Mouse (Mus musculus): Measurements from ENCODE around the gene Mrc2. TPM values are rescaled to one million over a fixed set of nuclear protein-coding genes. Genes with fewer than 3 reads are reported as not detected.

Mrc2 gene
- total RNA-seq (2021) = 10 to 100 TPM; 15.2 to 18.3 TPM
- long read RNA-seq, experiment 1, full-length matches to known transcripts = 1 of 13 reads
- long read RNA-seq, experiment 1, partial matches to known transcripts = 10 of 13 reads
- long read RNA-seq, experiment 1, other reads (novel, unspliced or antisense) = 2 of 13 reads
- long read RNA-seq, experiment 2, full-length matches to known transcripts = 1 of 14 reads
- long read RNA-seq, experiment 2, partial matches to known transcripts = 10 of 14 reads
- long read RNA-seq, experiment 2, other reads (novel, unspliced or antisense) = 3 of 14 reads

DNA sequence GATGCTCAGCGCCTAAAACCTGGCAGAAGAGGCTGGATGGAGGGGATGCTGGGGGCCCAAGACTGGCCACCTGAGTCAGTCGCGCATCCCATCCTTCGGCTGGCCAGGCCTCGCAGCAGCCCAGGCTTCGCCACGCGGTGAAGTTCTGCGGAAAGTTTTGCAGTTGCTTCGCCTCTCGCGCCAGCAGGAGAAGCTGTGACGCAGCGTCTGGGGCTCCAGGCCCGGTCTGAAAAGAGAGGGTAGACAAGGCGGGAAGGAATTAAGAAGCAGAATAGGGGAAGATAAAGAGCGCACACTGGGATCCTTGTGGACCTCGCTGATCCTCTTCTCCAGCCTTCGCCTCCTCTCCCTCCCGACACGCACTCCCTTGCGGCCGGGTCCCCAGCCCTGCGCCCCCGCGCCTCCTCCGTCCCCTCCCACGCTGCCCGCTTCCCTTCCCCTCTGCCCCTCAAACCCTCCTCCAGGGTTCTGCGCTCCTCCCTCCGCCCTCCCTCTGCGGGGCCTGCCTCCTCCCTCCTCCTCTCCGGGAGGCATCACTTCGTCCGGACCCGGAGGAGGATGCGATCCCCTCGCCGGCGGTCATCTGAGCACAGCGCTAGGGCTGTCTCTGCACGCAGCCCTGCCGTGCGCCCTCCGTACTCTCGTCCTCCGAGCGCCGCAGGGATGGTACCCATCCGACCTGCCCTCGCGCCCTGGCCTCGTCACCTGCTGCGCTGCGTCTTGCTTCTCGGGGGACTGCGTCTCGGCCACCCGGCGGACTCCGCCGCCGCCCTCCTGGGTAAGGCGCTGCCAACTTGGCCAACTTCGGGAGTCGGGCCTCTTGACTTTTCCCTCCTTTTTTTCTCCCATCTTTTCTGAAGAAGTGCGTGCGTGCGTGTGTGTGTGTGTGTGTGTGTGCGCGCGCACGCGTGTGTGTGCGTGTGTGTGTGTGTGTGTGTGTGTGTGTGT, at the start of gene Mrc2:
TSS of gene Mrc2 (plus strand) at position 520 of the 948 bp plus-strand sequence.
- peak; percentile 19 to 41 for DNase-seq (ENCODE audit: low spot score in 2 of 2)

DNA sequence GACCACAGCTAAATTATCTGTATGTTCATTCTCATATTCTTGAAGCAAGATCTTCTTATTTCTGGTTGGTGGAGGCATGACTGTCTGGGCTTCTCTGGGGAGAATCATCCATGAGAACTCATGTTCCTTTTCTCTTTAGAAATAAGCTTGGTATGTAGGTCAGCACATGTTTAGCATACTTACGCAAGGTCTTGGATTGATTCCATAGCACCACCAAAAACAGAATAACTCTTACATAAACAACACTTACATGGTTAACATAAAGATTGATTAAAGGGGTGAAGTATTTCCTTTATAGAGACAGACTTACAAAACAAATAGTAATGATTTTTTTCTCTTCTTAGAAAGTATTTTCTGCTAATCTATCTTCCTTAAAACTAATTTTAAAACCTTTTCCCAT, 46.1 kb upstream of the Mrc2 start:
- no peak for DNase-seq (ENCODE audit: low spot score in 2 of 2)

DNA sequence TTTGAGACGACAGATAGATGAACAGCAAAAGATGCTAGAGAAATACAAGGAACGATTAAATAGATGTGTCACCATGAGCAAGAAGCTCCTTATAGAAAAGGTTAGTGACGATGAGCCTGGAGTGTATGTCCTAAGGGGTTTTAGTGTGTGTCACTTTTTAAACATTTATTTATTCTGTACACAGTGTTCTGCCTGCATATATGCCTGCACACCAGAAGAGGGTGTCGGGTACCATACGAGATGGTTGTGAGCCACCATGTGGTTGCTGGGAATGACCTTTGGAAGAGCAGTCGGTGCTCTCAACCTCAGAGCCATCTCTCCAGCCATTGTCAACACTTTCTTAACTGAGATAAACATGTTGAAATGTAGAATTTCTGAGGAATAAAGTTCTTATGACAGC, 45.7 kb upstream of the Mrc2 start:
- DNase-seq (ENCODE audit: low spot score in 2 of 2) = no peak

DNA sequence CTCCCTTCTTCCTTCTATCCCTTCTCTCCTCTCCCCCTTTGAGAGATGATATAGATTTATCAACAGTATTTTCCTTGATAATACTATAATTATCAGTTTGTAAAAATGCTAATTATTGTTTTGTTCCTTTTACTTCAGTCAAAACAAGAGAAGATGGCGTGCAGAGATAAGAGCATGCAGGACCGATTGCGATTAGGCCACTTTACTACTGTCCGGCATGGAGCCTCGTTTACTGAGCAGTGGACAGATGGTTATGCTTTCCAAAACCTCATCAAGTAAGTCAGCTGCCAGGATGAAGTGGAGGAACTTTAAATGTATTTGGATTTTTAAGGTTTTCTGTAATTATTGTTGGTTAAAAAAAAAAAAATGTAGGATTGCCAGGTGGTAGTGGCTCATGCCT, 45.1 kb upstream of the Mrc2 start:
- DNase-seq (ENCODE audit: low spot score in 2 of 2) = no peak

DNA sequence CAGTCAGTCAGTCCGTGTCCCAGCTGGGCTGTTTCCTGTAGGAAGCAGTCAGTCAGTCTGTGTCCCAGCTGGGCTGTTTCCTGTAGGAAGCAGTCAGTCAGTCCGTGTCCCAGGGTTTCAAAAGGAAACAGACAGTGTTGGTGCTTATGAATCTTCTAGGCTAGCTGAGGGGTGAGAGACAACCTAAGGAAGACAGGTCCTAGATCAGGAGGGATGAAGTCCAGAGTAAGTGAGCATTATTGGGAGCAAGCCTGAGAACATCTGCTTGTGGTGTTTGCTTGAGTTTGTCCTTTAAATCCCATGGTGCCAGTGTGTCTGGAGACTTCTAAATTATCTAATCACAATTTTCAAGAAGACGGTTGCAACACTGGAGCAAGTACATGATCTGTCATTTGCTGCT, 32.7 kb upstream of the Mrc2 start:
- DNase-seq (ENCODE audit: low spot score in 2 of 2) = no peak

DNA sequence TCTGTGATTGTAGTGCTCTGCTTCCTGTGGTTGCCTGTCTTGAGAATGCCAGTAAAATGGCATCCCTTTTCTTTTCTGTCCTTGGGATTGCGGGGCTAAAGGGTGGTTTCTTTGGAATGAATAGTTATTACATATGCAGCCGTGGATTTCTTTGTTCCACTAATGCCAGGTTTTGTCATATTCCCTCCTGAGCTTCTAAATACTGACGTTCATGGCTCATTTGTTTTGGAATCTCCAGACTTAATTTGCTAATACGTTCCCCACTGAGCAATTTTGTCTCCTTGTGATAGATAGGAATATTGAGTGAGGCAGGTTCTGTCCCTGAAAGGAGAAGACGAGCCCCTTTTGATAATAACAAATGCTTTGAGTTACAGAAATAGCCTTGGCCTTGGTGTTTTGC, 31.3 kb upstream of the Mrc2 start:
- DNase-seq (ENCODE audit: low spot score in 2 of 2) = no peak

- DNase-seq (ENCODE audit: low spot score in 2 of 2) = no peak
Measured at GRCm38 (mm10) chr11:105261601-105262351, 30.7 kb upstream of the Mrc2 start.

DNA sequence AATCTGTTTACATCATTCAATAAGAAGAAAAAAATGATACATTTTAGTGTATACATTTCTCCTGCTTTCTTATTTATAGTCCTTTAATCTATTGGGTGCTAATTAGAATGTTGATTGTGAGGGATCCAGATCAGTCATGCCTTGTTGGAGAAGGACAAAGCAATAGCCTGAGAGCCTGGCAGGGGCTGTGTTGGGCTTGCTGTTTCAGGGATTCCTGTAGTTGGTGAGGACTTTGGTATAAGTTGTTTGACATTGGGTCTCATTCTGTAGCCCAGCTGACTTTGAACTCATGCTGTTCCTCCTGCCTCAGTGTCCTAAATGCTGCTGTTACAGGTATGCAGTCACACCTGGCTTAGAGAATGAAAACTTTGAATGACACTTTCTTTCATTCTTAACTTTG, 27.9 kb upstream of the Mrc2 start:
- no peak for DNase-seq (ENCODE audit: low spot score in 2 of 2)

DNA sequence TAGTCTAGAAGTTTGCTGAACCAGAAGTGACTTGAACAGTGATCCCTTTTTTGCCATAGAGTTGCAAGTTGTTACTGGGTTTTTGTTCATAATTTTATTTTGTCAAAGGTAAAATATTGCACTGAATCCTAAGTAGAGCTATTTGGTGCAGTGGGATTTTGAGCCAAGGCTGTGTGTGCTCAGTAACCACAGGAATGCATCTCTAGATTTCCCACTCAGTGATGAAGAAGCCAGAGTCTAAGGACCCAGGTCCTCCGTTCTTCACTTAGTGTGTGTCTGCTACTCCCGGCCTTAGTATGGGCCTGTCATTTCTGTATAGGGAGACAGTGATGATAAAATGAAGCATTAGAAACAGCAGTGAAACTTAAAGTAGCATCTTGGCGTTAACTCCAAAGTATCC, 27.5 kb upstream of the Mrc2 start:
- DNase-seq (ENCODE audit: low spot score in 2 of 2) = no peak

GRCm38 (mm10) chr11:105270155-105270554, 22.3 kb upstream of the Mrc2 start:
- DNase-seq (ENCODE audit: low spot score in 2 of 2) = peak; percentile 37 to 48

DNA sequence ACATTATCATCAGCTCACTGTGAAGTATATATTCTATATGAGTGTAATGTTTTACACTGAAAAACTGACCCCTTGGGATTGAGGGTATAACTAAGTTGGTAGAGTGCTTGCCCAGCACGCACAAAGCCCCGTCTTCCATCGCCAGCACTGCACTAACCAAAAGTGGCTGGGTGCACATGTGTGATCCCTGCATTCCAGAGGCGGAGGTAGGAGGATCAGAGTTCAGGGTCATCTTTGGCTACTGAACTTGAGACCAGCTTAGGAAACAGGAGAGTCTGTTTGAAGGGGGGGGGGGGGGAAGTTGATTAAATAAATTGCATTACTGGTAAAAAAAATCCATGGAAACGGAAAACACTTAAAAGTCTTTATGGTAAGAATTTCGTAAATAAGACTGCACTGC, 12.0 kb upstream of the Mrc2 start:
- no peak for DNase-seq (ENCODE audit: low spot score in 2 of 2)

DNA sequence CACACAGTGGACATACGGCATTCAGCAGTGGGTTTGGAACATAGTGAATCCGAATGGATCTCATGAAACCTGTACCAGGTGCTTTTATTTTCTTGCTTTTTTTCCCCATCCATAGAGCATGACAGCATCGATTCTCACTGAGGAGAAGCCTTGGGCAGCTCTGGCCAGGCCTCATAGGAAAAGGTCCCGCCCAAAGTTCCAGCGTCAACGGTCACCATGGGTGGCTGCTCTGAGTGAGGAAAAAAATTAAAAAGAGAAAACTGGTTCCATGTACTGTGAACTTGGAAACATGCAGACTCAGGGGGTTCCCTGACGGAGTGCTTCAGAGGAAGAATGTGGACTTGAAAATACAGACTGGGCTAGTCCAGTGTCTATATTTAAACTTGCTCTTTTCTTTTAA, 11.2 kb upstream of the Mrc2 start:
- no peak for DNase-seq (ENCODE audit: low spot score in 2 of 2)

DNA sequence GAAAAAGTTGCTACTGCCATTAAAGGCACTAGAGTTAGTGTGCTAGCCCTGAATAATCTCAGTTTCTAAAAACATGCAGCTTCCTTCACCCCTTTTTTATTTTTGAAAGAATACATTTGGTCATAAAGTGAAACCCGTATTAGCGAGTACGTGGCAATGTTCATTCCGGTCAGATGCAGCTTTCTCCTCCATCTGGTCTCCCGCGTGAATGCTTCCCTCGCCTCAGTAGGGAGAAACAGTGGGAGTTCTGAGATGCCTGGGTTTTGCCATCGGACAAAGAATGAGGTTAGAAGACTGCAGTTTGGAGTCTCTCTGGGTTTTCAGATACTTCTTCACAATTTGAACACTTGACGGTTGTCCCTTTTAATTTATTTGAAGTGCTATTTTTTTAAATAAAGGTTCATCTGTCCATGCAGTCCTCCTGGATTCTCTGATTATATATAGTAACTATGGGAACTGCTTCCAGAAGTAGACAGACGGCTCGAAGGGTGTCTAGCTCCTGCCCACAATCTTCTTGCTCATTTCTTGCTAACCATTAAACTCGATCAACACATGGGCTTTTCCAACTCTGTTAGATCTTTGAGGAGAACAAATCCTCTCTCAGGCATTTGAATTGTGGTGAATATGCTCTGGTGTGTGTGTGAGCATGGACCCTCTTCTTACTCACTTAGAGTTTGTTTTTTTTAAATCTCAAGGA, 10.5 kb upstream of the Mrc2 start:
- no peak for DNase-seq (ENCODE audit: low spot score in 2 of 2)

DNA sequence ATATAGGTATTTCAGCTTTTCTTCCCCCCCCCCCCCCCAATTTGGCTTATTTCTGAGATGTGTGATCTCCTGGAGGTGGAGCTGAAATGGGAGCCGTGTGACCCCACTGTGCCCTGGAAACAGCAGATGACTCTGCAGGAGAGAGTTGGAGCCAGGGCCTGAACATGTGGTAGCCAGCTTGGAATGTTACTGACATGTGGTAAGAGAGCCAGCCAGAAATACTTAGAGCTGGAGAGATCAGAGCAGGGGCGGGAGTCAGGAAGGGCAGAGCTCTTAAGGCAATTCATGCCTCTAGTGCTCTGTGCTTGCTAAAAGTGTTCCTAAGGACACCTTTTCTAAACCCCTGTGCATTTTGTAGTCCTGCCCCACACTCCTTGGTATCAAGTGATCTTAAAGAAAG, 10.0 kb upstream of the Mrc2 start:
- DNase-seq (ENCODE audit: low spot score in 2 of 2) = no peak

DNA sequence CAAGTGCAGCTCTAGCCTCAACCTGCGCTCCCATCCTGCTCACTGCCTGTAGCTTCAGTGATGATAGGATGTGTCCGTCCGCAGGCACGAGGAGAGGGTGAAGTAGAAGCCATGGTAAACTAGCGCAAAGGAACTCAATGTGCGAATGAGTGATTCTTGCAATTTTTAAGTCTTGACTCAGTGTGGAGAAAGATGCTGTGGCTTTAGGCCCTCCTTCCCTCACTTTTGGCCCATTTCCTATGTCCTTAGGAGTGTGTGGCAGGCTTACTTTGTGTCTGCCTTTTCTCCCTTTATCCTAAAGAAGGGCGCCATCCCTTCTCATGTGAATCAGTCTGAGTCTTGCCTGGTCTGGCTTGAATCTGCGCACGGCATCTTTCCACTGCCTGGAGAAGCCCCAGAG, 9.4 kb upstream of the Mrc2 start:
- DNase-seq (ENCODE audit: low spot score in 2 of 2) = no peak

- DNase-seq (ENCODE audit: low spot score in 2 of 2) = no peak
Measured at GRCm38 (mm10) chr11:105285720-105286119, 6.7 kb upstream of the Mrc2 start.

- no peak for DNase-seq (ENCODE audit: low spot score in 2 of 2)
Measured at GRCm38 (mm10) chr11:105289403-105289802, 3.0 kb upstream of the Mrc2 start.

DNA sequence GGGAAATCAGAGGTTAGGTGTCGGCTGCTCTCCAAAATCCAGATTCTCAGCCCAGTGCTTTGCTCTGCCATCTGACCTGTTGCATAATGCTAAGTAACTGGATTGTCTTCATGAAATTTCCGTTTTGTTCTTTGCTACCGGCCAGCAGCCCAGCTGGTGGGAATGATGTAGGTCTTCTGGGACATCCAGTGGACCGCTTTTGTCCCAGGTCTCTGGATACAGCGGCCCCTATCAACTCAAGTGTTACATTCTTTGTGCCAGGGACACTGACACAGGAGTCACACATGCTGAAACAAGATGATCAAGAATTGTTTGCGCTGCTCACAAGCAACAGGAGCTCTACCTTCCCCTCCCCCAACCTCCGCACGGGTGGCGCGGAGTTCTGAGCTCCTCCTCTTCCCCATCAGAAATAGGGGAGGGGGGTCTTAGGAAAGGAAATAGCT, 741 bp upstream of the Mrc2 start:
- DNase-seq (ENCODE audit: low spot score in 2 of 2) = no peak

- peak in 1 of 2 experiments; percentile 42 for DNase-seq (ENCODE audit: low spot score in 2 of 2)
Measured at GRCm38 (mm10) chr11:105293101-105293581, 698 bp downstream of the Mrc2 start.

DNA sequence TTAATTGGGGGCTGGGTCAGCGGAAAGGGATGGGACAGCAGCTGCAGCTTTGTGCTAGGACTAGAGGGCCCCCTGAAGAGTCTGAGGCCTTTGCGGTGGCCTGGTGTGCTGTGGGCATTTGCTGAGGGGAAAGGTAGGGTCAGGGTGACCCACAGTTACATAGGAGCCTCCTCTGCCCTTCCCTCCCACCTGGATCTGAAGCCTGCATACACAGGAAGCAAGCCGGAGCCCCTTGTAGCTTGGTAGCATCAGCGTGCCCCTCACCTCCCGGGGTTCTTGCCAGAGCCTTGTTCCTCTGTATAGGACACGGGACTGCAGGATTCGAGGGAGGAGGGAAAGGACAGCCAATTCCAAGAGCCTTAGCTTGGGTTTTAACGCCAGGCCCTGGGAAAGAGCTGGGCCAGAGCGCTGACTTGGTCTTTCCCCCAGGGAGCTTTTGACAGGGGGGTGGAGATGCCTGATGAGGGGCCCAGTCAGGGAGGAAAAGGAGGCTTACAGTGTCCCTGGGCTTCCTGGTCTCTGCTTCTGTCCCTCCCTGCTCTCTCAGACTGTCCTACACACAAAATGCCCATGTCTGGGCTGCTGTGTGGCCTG, 1.6 kb downstream of the Mrc2 start:
- no peak for DNase-seq (ENCODE audit: low spot score in 2 of 2)
